20 mouse cellular contexts compared by ENCODE assay signal in the genomic region with DNA sequence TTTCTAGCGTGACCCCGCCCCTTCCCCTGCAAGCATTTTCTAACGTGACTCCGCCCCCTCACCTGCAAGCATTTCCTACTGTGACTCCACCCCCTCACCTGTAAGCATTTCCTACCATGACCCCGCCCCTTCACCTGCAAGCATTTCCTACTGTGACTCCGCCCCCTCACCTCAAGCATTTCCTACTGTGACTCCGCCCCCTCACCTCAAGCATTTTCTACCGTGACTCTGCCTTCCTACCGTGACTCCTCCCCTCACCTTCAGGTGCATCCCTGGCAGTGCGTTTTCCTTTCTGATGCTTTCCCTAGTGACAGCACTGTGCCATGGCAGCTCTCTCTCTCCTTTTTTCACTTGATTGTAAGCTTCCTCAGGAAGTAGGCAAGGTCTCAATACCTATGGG.
DNase-seq lines count a peak whose midpoint lies in the region; ATAC-seq and TF ChIP-seq lines count a peak whose summit lies in the region.
"Had no signal": no experiment of that assay in that cellular context is flagged by ENCODE, and none has a peak within 500 bp of the region (broad histone marks: within the 10 kb centered on the region; RNA-seq: fewer than 3 reads in every experiment).

No protein-coding gene starts in this region.

- H3K27me3 ChIP-seq in kidney, embryonic 15.5 days, result no peaks in the 10 kb centered on the region
- H3K27me3 ChIP-seq in intestine, postnatal 0 days (replicated peaks; ENCODE audit: control insufficient read depth, insufficient read depth, low read length), result no peaks in the 10 kb centered on the region
- no peaks in the 10 kb centered on the region for H3K27me3 ChIP-seq in hindbrain, embryonic 14.5 days (ENCODE audit: control insufficient read depth, insufficient read depth, low read length)
- H3K27me3 ChIP-seq: lung, embryonic 15.5 days; neural tube, embryonic 12.5 days had no signal

- no peak overlapping the region for H3K4me3 ChIP-seq in kidney, embryonic 15.5 days (replicated peaks)
- no peak overlapping the region for H3K4me3 ChIP-seq in intestine, postnatal 0 days (ENCODE audit: low read depth, low read length)
- H3K4me3 ChIP-seq in hindbrain, embryonic 14.5 days (replicated peaks; ENCODE audit: low read length), result no peak overlapping the region
- no peak overlapping the region for H3K4me3 ChIP-seq in gastrocnemius, adult 2 months
- H3K4me3 ChIP-seq: forebrain, embryonic 10.5 days; lung, embryonic 15.5 days; neural tube, embryonic 12.5 days had no signal

- 0 out of 2 replicates have a peak, but pooled peaks cover 4% of the 10 kb centered on the region for H3K36me3 ChIP-seq in kidney, embryonic 15.5 days
- peaks cover 5% of the 10 kb centered on the region; the same call in 1 of the 2 replicates for H3K36me3 ChIP-seq in intestine, postnatal 0 days (ENCODE audit: control insufficient read depth, insufficient read depth)
- no peaks in the 10 kb centered on the region for H3K36me3 ChIP-seq in hindbrain, embryonic 14.5 days (replicated peaks; ENCODE audit: control insufficient read depth, insufficient read depth)
- H3K36me3 ChIP-seq: lung, embryonic 15.5 days; neural tube, embryonic 12.5 days had no signal

- H3K4me2 ChIP-seq in kidney, embryonic 15.5 days, result no peak overlapping the region
- 0 out of 2 replicates have a peak overlapping the region, but pooled peaks have one; percentile 30 for H3K4me2 ChIP-seq in intestine, postnatal 0 days (replicated peaks; ENCODE audit: low read depth)
- no peak overlapping the region for H3K4me2 ChIP-seq in hindbrain, embryonic 14.5 days (replicated peaks)
- H3K4me2 ChIP-seq: heart, embryonic 11.5 days; liver, embryonic 11.5 days; lung, embryonic 15.5 days; neural tube, embryonic 12.5 days had no signal

- no peak overlapping the region for H3K9ac ChIP-seq in kidney, embryonic 15.5 days
- no peak overlapping the region for H3K9ac ChIP-seq in intestine, postnatal 0 days (ENCODE audit: low read depth, low read length)
- no peak overlapping the region for H3K9ac ChIP-seq in hindbrain, embryonic 14.5 days
- H3K9ac ChIP-seq: forebrain, postnatal 0 days; lung, embryonic 15.5 days; neural tube, embryonic 12.5 days had no signal

- peak; percentile 50 for TF ChIP-seq CTCF in intestine, postnatal 0 days (IDR thresholded peaks at IDR 0.05; ENCODE audit: low read depth)
- TF ChIP-seq CTCF in gastrocnemius, adult 2 months (IDR thresholded peaks at IDR 0.05), result no peak

- peaks cover 48% of the 10 kb centered on the region for H3K4me1 ChIP-seq in kidney, embryonic 15.5 days
- H3K4me1 ChIP-seq in intestine, postnatal 0 days (replicated peaks; ENCODE audit: control insufficient read depth, insufficient read depth, low read length), result peaks cover 11% of the 10 kb centered on the region
- H3K4me1 ChIP-seq in hindbrain, embryonic 14.5 days (replicated peaks; ENCODE audit: control insufficient read depth, insufficient read depth, low read length), result no peaks in the 10 kb centered on the region
- H3K4me1 ChIP-seq: neural tube, embryonic 12.5 days had no signal

- no peak for DNase-seq in kidney, postnatal 10 days
- peak; percentile 24 for DNase-seq in urinary bladder, postnatal 14 days (ENCODE audit: low spot score)
- no peak for DNase-seq in urinary bladder, adult 18-20 months (ENCODE audit: low spot score in 2 of 2)
- DNase-seq in embryo, embryonic 10.5 days (ENCODE audit: low spot score), result no peak
- DNase-seq in hindbrain, embryonic 14.5 days (ENCODE audit: low spot score), result no peak
- no peak for DNase-seq in gastrocnemius, adult 2 months
- DNase-seq: adrenal gland, postnatal 10 days; cerebellum, adult 9-10 months; forebrain, postnatal 0 days; heart, postnatal 10 days; kidney, adult 11 months; kidney, postnatal 4 days; thymus, adult 18-20 months had no signal

- no peak for ATAC-seq in kidney, embryonic 15.5 days (replicated peaks; ENCODE audit: low FRiP score)
- ATAC-seq in intestine, postnatal 0 days, result peak; percentile 82
- ATAC-seq in hindbrain, embryonic 14.5 days (ENCODE audit: low FRiP score), result no peak
- ATAC-seq: forebrain, postnatal 0 days had no signal

- peak overlapping the region; percentile 61; the same call in 1 of the 2 replicates for H3K27ac ChIP-seq in kidney, embryonic 15.5 days
- H3K27ac ChIP-seq in intestine, postnatal 0 days (ENCODE audit: low read depth, low read length), result peak overlapping the region; percentile 75; the same call in 1 of the 2 replicates
- no peak overlapping the region for H3K27ac ChIP-seq in hindbrain, embryonic 14.5 days
- no peak overlapping the region for H3K27ac ChIP-seq in gastrocnemius, adult 2 months
- H3K27ac ChIP-seq: forebrain, embryonic 10.5 days; lung, embryonic 15.5 days; neural tube, embryonic 12.5 days had no signal

- no peaks in the 10 kb centered on the region for H3K9me3 ChIP-seq in kidney, embryonic 15.5 days (replicated peaks)
- H3K9me3 ChIP-seq in intestine, postnatal 0 days (ENCODE audit: control insufficient read depth), result no peaks in the 10 kb centered on the region
- no peaks in the 10 kb centered on the region for H3K9me3 ChIP-seq in hindbrain, embryonic 14.5 days (ENCODE audit: control insufficient read depth, low read length)
- H3K9me3 ChIP-seq: forebrain, embryonic 10.5 days; lung, embryonic 15.5 days; neural tube, embryonic 12.5 days had no signal

- intact Hi-C loops in gastrocnemius, adult 2 months (cut with DNase I), result loop anchor here (5.0 to 10.0 kb wide), 4 partner anchors 72 to 665 kb away; a partner anchor contains a TSS

- 44% methylated on average over 10 of the region's 10 CpGs for WGBS in kidney, embryonic 15.5 days
- WGBS in intestine, postnatal 0 days, result 33% methylated on average over 10 of the region's 10 CpGs
- WGBS in hindbrain, embryonic 14.5 days, result 33% methylated on average over 10 of the region's 10 CpGs

Comparison
In these comparisons a context has a peak if more than half of its experiments do, and no peak if none do; other contexts are left out.
1. H3K27ac ChIP-seq: peak in kidney, embryonic 15.5 days (single experiment) and intestine, postnatal 0 days (single experiment); none in hindbrain, embryonic 14.5 days (single experiment) and gastrocnemius, adult 2 months (single experiment).